16 mouse cellular contexts compared by ENCODE assay signal in genomic region chr4:139818163-139818562, GRCm38 (mm10). TPM values are rescaled to one million over a fixed set of nuclear protein-coding genes. Genes with fewer than 3 reads are reported as not detected.
DNase-seq lines count a peak whose midpoint lies in the region; ATAC-seq lines count a peak whose summit lies in the region.
"Had no signal": no experiment of that assay in that cellular context is flagged by ENCODE, and none has a peak within 500 bp of the region (broad histone marks: within the 10 kb centered on the region; RNA-seq: fewer than 3 reads in every experiment).

No protein-coding gene starts in this region.

- WGBS in midbrain, embryonic 12.5 days: 0% methylated on average over 6 of the region's 7 CpGs
- WGBS in midbrain, embryonic 16.5 days: 6% methylated on average over 7 of the region's 7 CpGs
- WGBS in embryonic facial prominence, embryonic 15.5 days: 11% methylated on average over 7 of the region's 7 CpGs
- WGBS in limb, embryonic 11.5 days: 5% methylated on average over 7 of the region's 7 CpGs
- WGBS in midbrain, embryonic 14.5 days: 0% methylated on average over 7 of the region's 7 CpGs

- H3K4me2 ChIP-seq in midbrain, embryonic 12.5 days (replicated peaks): peak overlapping the region; percentile 21
- no peak overlapping the region for H3K4me2 ChIP-seq in midbrain, embryonic 16.5 days (ENCODE audit: low read length)
- H3K4me2 ChIP-seq in embryonic facial prominence, embryonic 15.5 days (replicated peaks): no peak overlapping the region
- H3K4me2 ChIP-seq in limb, embryonic 11.5 days (ENCODE audit: low read depth, severe bottlenecking): no peak overlapping the region
- H3K4me2 ChIP-seq in midbrain, embryonic 14.5 days (ENCODE audit: low read length): no peak overlapping the region
- H3K4me2 ChIP-seq: heart, embryonic 13.5 days; hindbrain, embryonic 15.5 days had no signal

- H3K9me3 ChIP-seq in midbrain, embryonic 12.5 days: no peaks in the 10 kb centered on the region
- H3K9me3 ChIP-seq in midbrain, embryonic 16.5 days (replicated peaks; ENCODE audit: control insufficient read depth, low read length, poor library complexity, severe bottlenecking): no peaks in the 10 kb centered on the region
- no peaks in the 10 kb centered on the region for H3K9me3 ChIP-seq in embryonic facial prominence, embryonic 15.5 days (replicated peaks)
- H3K9me3 ChIP-seq in limb, embryonic 11.5 days (ENCODE audit: control insufficient read depth, low read length): no peaks in the 10 kb centered on the region
- H3K9me3 ChIP-seq in midbrain, embryonic 14.5 days (ENCODE audit: control insufficient read depth, low read length): no peaks in the 10 kb centered on the region
- H3K9me3 ChIP-seq: heart, embryonic 13.5 days; hindbrain, embryonic 15.5 days had no signal

- no peaks in the 10 kb centered on the region for H3K36me3 ChIP-seq in midbrain, embryonic 12.5 days
- H3K36me3 ChIP-seq in midbrain, embryonic 16.5 days (ENCODE audit: control insufficient read depth, insufficient read depth, low read length): no peaks in the 10 kb centered on the region
- H3K36me3 ChIP-seq in embryonic facial prominence, embryonic 15.5 days: no peaks in the 10 kb centered on the region
- H3K36me3 ChIP-seq in limb, embryonic 11.5 days (ENCODE audit: control insufficient read depth, insufficient read depth, low read length): no peaks in the 10 kb centered on the region
- H3K36me3 ChIP-seq in midbrain, embryonic 14.5 days (ENCODE audit: control insufficient read depth, insufficient read depth, low read length): 0 out of 2 replicates have a peak, but pooled peaks cover 3% of the 10 kb centered on the region
- H3K36me3 ChIP-seq: heart, embryonic 13.5 days; hindbrain, embryonic 15.5 days had no signal

- H3K27me3 ChIP-seq in midbrain, embryonic 12.5 days: peaks cover 99% of the 10 kb centered on the region
- peaks cover 63% of the 10 kb centered on the region for H3K27me3 ChIP-seq in midbrain, embryonic 16.5 days (ENCODE audit: control insufficient read depth, insufficient read depth, low read depth, low read length)
- peaks cover 89% of the 10 kb centered on the region for H3K27me3 ChIP-seq in embryonic facial prominence, embryonic 15.5 days
- H3K27me3 ChIP-seq in limb, embryonic 11.5 days (ENCODE audit: control insufficient read depth, insufficient read depth, low read length): peaks cover 94% of the 10 kb centered on the region
- peaks cover 46% of the 10 kb centered on the region for H3K27me3 ChIP-seq in midbrain, embryonic 14.5 days (ENCODE audit: control insufficient read depth, insufficient read depth, low read length)

- H3K4me3 ChIP-seq in midbrain, embryonic 12.5 days: no peak overlapping the region
- H3K4me3 ChIP-seq in midbrain, embryonic 16.5 days (ENCODE audit: low read depth, low read length): no peak overlapping the region
- H3K4me3 ChIP-seq in embryonic facial prominence, embryonic 15.5 days (replicated peaks): no peak overlapping the region
- no peak overlapping the region for H3K4me3 ChIP-seq in limb, embryonic 11.5 days (ENCODE audit: low read depth, low read length)
- no peak overlapping the region for H3K4me3 ChIP-seq in midbrain, embryonic 14.5 days (replicated peaks; ENCODE audit: low read depth, low read length)
- H3K4me3 ChIP-seq: heart, embryonic 13.5 days; hindbrain, embryonic 15.5 days; myocyte had no signal

- peak overlapping the region; percentile 80 for H3K27ac ChIP-seq in midbrain, embryonic 12.5 days (replicated peaks)
- no peak overlapping the region for H3K27ac ChIP-seq in midbrain, embryonic 16.5 days (ENCODE audit: low read length)
- 0 out of 2 replicates have a peak overlapping the region, but pooled peaks have one; percentile 7 for H3K27ac ChIP-seq in embryonic facial prominence, embryonic 15.5 days (replicated peaks)
- no peak overlapping the region for H3K27ac ChIP-seq in limb, embryonic 11.5 days (replicated peaks; ENCODE audit: low read depth, low read length)
- H3K27ac ChIP-seq in midbrain, embryonic 14.5 days (replicated peaks; ENCODE audit: low read depth, low read length): 0 out of 2 replicates have a peak overlapping the region, but pooled peaks have one; percentile 15
- H3K27ac ChIP-seq: heart, embryonic 13.5 days; hindbrain, embryonic 15.5 days; macrophage had no signal

- peak; percentile 36; the same call in 1 of the 2 replicates for ATAC-seq in midbrain, embryonic 12.5 days (ENCODE audit: low FRiP score, low read depth)
- no peak for ATAC-seq in midbrain, embryonic 16.5 days
- no peak for ATAC-seq in embryonic facial prominence, embryonic 15.5 days (ENCODE audit: insufficient number of reproducible peaks, low FRiP score, low TSS enrichment, low read depth)
- 0 out of 2 replicates have a peak, but pooled peaks have one; percentile 31 for ATAC-seq in limb, embryonic 11.5 days (ENCODE audit: insufficient number of reproducible peaks, low FRiP score, low TSS enrichment, low read depth)
- ATAC-seq in midbrain, embryonic 14.5 days (ENCODE audit: low FRiP score, low TSS enrichment): peak; percentile 44; the same call in 1 of the 2 replicates

- peaks cover 68% of the 10 kb centered on the region for H3K4me1 ChIP-seq in midbrain, embryonic 12.5 days
- peaks cover 6% of the 10 kb centered on the region for H3K4me1 ChIP-seq in midbrain, embryonic 16.5 days (ENCODE audit: control insufficient read depth, insufficient read depth, low read length)
- peaks cover 27% of the 10 kb centered on the region for H3K4me1 ChIP-seq in embryonic facial prominence, embryonic 15.5 days
- H3K4me1 ChIP-seq in limb, embryonic 11.5 days (ENCODE audit: control insufficient read depth, insufficient read depth, low read length): peaks cover 13% of the 10 kb centered on the region
- peaks cover 32% of the 10 kb centered on the region for H3K4me1 ChIP-seq in midbrain, embryonic 14.5 days (ENCODE audit: control insufficient read depth, insufficient read depth, low read length)

- no peak for DNase-seq in limb, embryonic 11.5 days (ENCODE audit: low spot score)
- DNase-seq in midbrain, embryonic 14.5 days: peak; percentile 71
- no peak for DNase-seq in cerebellum, adult 18-20 months
- DNase-seq in heart, postnatal 25 days (ENCODE audit: low spot score): no peak
- DNase-seq: adrenal gland, postnatal 14 days; cerebellum, postnatal 36 days; gastrocnemius, postnatal 36 days; kidney, adult 9 months had no signal

- intact Hi-C loops in heart, postnatal 25 days (cut with DNase I): no loop called here

- no peak overlapping the region for H3K9ac ChIP-seq in midbrain, embryonic 12.5 days (replicated peaks)
- no peak overlapping the region for H3K9ac ChIP-seq in midbrain, embryonic 16.5 days (ENCODE audit: low read depth, low read length)
- no peak overlapping the region for H3K9ac ChIP-seq in embryonic facial prominence, embryonic 15.5 days
- no peak overlapping the region for H3K9ac ChIP-seq in limb, embryonic 11.5 days (ENCODE audit: low read length)
- H3K9ac ChIP-seq in midbrain, embryonic 14.5 days (replicated peaks; ENCODE audit: low read length): no peak overlapping the region
- H3K9ac ChIP-seq: heart, embryonic 13.5 days; hindbrain, embryonic 15.5 days had no signal

RNA-seq across cellular contexts. Expression of gene Pax7, which starts 15.2 kb away (rescaled TPM):
- 4.4 and 5.7 TPM in 2 replicates for polyA plus RNA-seq in midbrain, embryonic 12.5 days (2016; fragmentation: Nextera tagmentation; extraction: Ambion mirVana)
- polyA plus RNA-seq in midbrain, embryonic 16.5 days (2015; fragmentation: Nextera tagmentation; extraction: Ambion mirVana): 2.3 and 4.4 TPM in 2 replicates
- 1.7 and 2.6 TPM in 2 replicates for polyA plus RNA-seq in embryonic facial prominence, embryonic 15.5 days (2015; fragmentation: Nextera tagmentation; extraction: Ambion mirVana)
- polyA plus RNA-seq in limb, embryonic 11.5 days (2014; fragmentation: Nextera tagmentation; extraction: Ambion mirVana): 0.25 and 0.31 TPM in 2 replicates
- polyA plus RNA-seq in midbrain, embryonic 14.5 days (2014; fragmentation: Nextera tagmentation; extraction: Ambion mirVana): 9.1 and 9.2 TPM in 2 replicates
- not detected for total RNA-seq in heart, postnatal 25 days (2021)
- total RNA-seq: adrenal gland, postnatal 14 days; left cerebral cortex, postnatal 36 days had no signal
- polyA plus RNA-seq: heart, embryonic 13.5 days; macrophage had no signal

Comparison
In these comparisons a context has a peak if more than half of its experiments do, and no peak if none do; other contexts are left out.
1. ATAC-seq: peak in midbrain, embryonic 12.5 days (single experiment), limb, embryonic 11.5 days (single experiment) and midbrain, embryonic 14.5 days (single experiment); none in midbrain, embryonic 16.5 days (single experiment) and embryonic facial prominence, embryonic 15.5 days (single experiment).
2. H3K27ac ChIP-seq: peak in midbrain, embryonic 12.5 days (single experiment), embryonic facial prominence, embryonic 15.5 days (single experiment) and midbrain, embryonic 14.5 days (single experiment); none in midbrain, embryonic 16.5 days (single experiment) and limb, embryonic 11.5 days (single experiment).